Comparison of ENCODE assay signal across 25 mouse cellular contexts in the genomic region with DNA sequence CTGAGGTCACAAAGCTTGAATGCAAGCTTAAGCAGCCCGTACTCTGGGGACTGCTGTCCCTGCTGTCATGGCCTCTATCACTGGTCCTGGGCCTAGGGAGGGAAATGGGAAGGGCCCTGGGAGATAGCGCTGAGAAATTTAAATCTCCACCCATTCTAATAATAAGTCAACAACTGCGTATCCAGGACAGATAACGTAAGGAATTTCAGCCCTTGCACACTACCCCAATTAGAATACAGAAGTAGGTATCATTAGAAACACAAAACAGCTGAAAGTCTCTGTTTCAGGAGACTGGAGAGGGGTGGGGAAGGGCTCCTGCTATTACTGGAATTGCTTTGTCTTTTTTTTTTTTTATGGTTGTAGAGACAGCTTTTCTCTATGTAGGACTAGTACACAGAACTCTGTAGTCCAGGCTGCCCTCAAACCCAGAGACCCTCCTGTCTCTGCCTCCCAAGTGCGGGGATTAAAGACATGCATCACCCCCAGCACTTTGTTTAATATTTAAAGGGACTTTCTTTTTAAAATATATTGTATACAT. TPM values are rescaled to one million over a fixed set of nuclear protein-coding genes. Genes with fewer than 3 reads are reported as not detected.
"Had no signal": no experiment of that assay in that cellular context is flagged by ENCODE, and none has a peak within 500 bp of the region (broad histone marks: within the 10 kb centered on the region; RNA-seq: fewer than 3 reads in every experiment).

No protein-coding gene starts in this region.

- ATAC-seq: liver, postnatal 0 days; lung, postnatal 0 days; midbrain, embryonic 16.5 days had no signal

- H3K27ac ChIP-seq: liver, embryonic 15.5 days; lung, embryonic 15.5 days; macrophage; neural tube, embryonic 13.5 days; neural tube, embryonic 15.5 days; stomach, embryonic 15.5 days; stomach, postnatal 0 days had no signal

- H3K4me1 ChIP-seq: liver, embryonic 15.5 days; lung, embryonic 15.5 days; megakaryocyte, embryonic 14.5 days; stomach, embryonic 15.5 days had no signal

- H3K9ac ChIP-seq: liver, embryonic 15.5 days; liver, postnatal 0 days; lung, embryonic 15.5 days; neural tube, embryonic 13.5 days; neural tube, embryonic 15.5 days; stomach, embryonic 15.5 days had no signal

- H3K36me3 ChIP-seq: liver, embryonic 15.5 days; lung, embryonic 15.5 days; neural tube, embryonic 13.5 days; neural tube, embryonic 15.5 days; stomach, embryonic 15.5 days had no signal

- DNase-seq: liver, postnatal 0 days; lung, adult 2 months; lung, postnatal 14 days; lung, postnatal 36 days; midbrain, embryonic 14.5 days; retina, postnatal 1 day; right cerebral cortex, adult 18-20 months; right cerebral cortex, postnatal 25 days; right cerebral cortex, postnatal 4 days; spleen, adult 18-20 months; thymus, adult 2 months; thymus, postnatal 25 days had no signal

- H3K27me3 ChIP-seq: liver, embryonic 15.5 days; lung, embryonic 15.5 days; neural tube, embryonic 13.5 days; neural tube, embryonic 15.5 days; stomach, embryonic 15.5 days had no signal

- H3K4me3 ChIP-seq: liver, embryonic 15.5 days; lung, embryonic 15.5 days; megakaryocyte, embryonic 14.5 days; myocyte; neural tube, embryonic 13.5 days; neural tube, embryonic 15.5 days; stomach, embryonic 15.5 days had no signal

- H3K9me3 ChIP-seq: liver, embryonic 15.5 days; lung, embryonic 15.5 days; neural tube, embryonic 15.5 days; stomach, embryonic 15.5 days had no signal

- H3K4me2 ChIP-seq: liver, embryonic 15.5 days; lung, embryonic 15.5 days; midbrain, embryonic 11.5 days; neural tube, embryonic 13.5 days; neural tube, embryonic 15.5 days; stomach, embryonic 15.5 days had no signal

RNA-seq across cellular contexts. Expression of a gene that starts 56.4 kb away (rescaled TPM):
- polyA plus RNA-seq: liver, postnatal 0 days; macrophage; myocyte; small intestine, adult 2 months had no signal
